Comparison of ENCODE assay signal across 7 mouse cellular contexts in the genomic region with DNA sequence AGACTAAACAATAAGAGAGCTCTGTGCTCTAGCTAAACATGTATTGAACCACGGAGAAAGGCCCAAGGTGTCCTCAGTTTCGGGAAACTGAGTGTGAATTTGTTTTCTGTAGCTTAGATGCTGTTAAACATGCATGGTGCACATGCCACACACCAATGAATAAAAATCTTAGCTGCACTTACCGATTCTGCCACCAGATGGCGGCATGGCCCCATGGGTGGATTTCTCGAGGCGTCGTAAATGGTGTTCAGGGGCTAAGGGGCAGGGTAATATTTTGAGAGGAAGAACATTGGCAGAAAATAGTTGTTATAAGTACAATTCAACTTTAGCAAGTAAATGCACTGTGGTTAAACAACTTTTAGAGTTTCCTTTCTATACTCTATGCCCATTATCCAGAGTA. TPM values are rescaled to one million over a fixed set of nuclear protein-coding genes. Genes with fewer than 3 reads are reported as not detected.
DNase-seq lines count a peak whose midpoint lies in the region; TF ChIP-seq lines count a peak whose summit lies in the region.

No protein-coding gene starts in this region.

- TF ChIP-seq POLR2A in lung, adult 2 months (IDR thresholded peaks at IDR 0.05; ENCODE audit: borderline replicate concordance, extremely low read depth, low read depth, low read length) = no peak

- WGBS in lung, adult 2 months = under 1% methylated on average over 7 of the region's 7 CpGs

- H3K4me3 ChIP-seq in lung, adult 2 months (replicated peaks; ENCODE audit: extremely low read depth, low read depth, low read length) = no peak overlapping the region

- DNase-seq in B cell, adult 2 months = peak; percentile 88 to 89
- peak; percentile 47 for DNase-seq in ES-CJ7 (ENCODE audit: low read depth, low spot score)
- DNase-seq in c-Kit-positive CD71-positive TER-119-positive erythroid progenitor cells, embryonic 14.5 days (ENCODE audit: low spot score) = peak; percentile 51
- peak; percentile 78 for DNase-seq in forelimb bud, embryonic 11.5 days (ENCODE audit: low read depth, low spot score)
- DNase-seq in kidney, postnatal 4 days = peak; percentile 78 to 80
- DNase-seq in lung, adult 2 months = peak; percentile 68
- peak; percentile 23 to 39 for DNase-seq in right cerebral cortex, postnatal 36 days (ENCODE audit: low spot score in 2 of 2)

- peak; percentile 94 for TF ChIP-seq CTCF in lung, adult 2 months (IDR thresholded peaks at IDR 0.05; ENCODE audit: insufficient read depth, low read length)

- no peaks in the 10 kb centered on the region for H3K4me1 ChIP-seq in lung, adult 2 months (ENCODE audit: control insufficient read depth, insufficient read depth, low read length)

RNA-seq across cellular contexts. Expression of a gene that starts 13.8 kb away (rescaled TPM):
- 0.11 and 0.50 TPM in 2 replicates for polyA plus RNA-seq in lung, adult 2 months (2012; rRNA removed)

RNA-seq across cellular contexts. Expression of a gene that starts 37.0 kb away (rescaled TPM):
- polyA plus RNA-seq in lung, adult 2 months (2012; rRNA removed) = 364 and 550 TPM in 2 replicates

RNA-seq across cellular contexts. Expression of a gene that starts 44.3 kb away (rescaled TPM):
- 5.0 TPM in 2 replicates for polyA plus RNA-seq in lung, adult 2 months (2012; rRNA removed)

Comparison
In these comparisons a context has a peak if more than half of its experiments do, and no peak if none do; other contexts are left out.
1. DNase-seq: peak in every context shown above with its lines; median percentile 88 in B cell, adult 2 months; 79 in kidney, postnatal 4 days; 78 in forelimb bud, embryonic 11.5 days; 68 in lung, adult 2 months; 51 in c-Kit-positive CD71-positive TER-119-positive erythroid progenitor cells, embryonic 14.5 days; 47 in ES-CJ7; 31 in right cerebral cortex, postnatal 36 days.